Mouse (Mus musculus): Measurements from ENCODE around the gene Rgs13.

DNA sequence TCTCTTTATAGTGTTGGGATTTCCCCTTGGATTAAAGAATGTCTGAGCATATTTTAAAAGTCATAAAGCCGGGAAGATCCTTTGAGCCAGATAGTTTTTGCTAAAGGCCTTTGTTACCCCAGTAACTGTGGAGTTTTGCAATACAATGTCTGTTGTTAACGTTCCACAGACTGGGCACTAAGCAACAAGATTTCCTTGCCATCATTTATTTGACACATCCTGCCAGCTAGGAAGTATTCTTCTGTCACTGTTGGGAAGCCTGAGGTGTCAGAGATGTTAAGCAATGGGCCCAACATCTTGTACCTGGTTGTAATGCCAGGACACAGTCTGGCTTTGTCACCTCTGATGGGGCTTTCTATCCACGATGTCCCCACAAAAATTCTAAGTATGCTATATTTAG is 33.7 kb upstream of the Rgs13 start:
- TF ChIP-seq POLR2A (IDR thresholded peaks at IDR 0.05; ENCODE audit: low read depth, low read length) (no peak), RAD21 (IDR thresholded peaks at IDR 0.05; ENCODE audit: low read depth, low read length) (no peak), SIN3A (IDR thresholded peaks at IDR 0.05; ENCODE audit: low read length) (no peak), MXI1 (IDR thresholded peaks at IDR 0.05; ENCODE audit: low read depth, low read length) (no peak), UBTF (IDR thresholded peaks at IDR 0.05; ENCODE audit: low read depth, low read length) (no peak), RCOR1 (conservative IDR thresholded peaks at IDR 0.05; ENCODE audit: low read depth, low read length) (no peak), CTCF (conservative IDR thresholded peaks at IDR 0.05 in 1 of 2, IDR thresholded peaks at IDR 0.05 in 1 of 2; ENCODE audit: low read depth in 2 of 2, low read length in 2 of 2) (no peak), HCFC1 (IDR thresholded peaks at IDR 0.05; ENCODE audit: low read depth, low read length) (no peak), ZKSCAN1 (IDR thresholded peaks at IDR 0.05; ENCODE audit: borderline replicate concordance, low read depth, low read length) (no peak), MAFK (IDR thresholded peaks at IDR 0.05; ENCODE audit: insufficient replicate concordance, low read length) (no peak), ELF1 (IDR thresholded peaks at IDR 0.05; ENCODE audit: low read depth, low read length) (no peak), CHD1 (IDR thresholded peaks at IDR 0.05; ENCODE audit: low read depth, low read length) (no peak), ZNF384 (IDR thresholded peaks at IDR 0.05; ENCODE audit: low read depth, low read length) (no peak)
